Mouse (Mus musculus): ENCODE measurements around the gene Stambpl1.

DNA sequence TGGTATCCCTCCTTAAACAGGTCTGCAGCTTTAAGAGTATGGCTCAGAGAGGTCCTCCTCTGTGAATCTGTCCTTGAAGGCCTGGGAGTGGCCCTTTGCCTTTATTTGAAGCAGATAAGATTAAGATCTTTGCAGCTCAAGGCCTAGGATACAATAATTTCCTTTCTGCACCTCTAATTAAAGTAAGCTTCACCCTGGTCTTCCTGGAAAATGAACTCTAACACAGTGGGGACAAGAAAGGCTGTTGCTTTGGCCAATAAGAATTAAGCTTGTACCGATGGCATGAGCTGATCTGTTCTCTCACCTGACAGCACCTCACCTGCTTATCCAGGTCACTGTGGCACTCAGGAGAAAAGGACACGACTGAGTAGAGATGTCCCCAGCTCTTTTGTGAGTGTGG, 18.8 kb downstream of the Stambpl1 start:
- TF ChIP-seq CTCF (IDR thresholded peaks at IDR 0.05; ENCODE audit: low read depth) (no peak), EP300 (optimal IDR thresholded peaks at IDR 0.05) (no peak)

All from stomach, postnatal 0 days (tissue).